Mouse (Mus musculus) stomach, postnatal 0 days (tissue): ENCODE data around the gene Tbcd. TPM values are rescaled to one million over a fixed set of nuclear protein-coding genes. Genes with fewer than 3 reads are reported as not detected.

Source experiments
- ATAC-seq: fragments of 200-750 bp; cut with Nextera tagmentation; 2 replicates; pipeline ENCODE4 v1.8.0; 2017; ENCODE audit not compliant: low FRiP score, low TSS enrichment
- DNase-seq: peaks from one replicate; pipeline ENCODE4 v3.0.0-alpha.2; 2016; ENCODE audit warnings: low spot score
- H3K27ac ChIP-seq: fragments of 300-500 bp; sonication (generic); replicated peaks from 2 replicates; pipeline ENCODE4 v1.5.1; 2014; ENCODE audit warnings: mild to moderate bottlenecking, control low read depth
- H3K27me3 ChIP-seq: fragments of 300-500 bp; sonication (generic); 2 replicates; pipeline ENCODE4 v1.6.1; 2014; ENCODE audit warnings: low read length; ENCODE audit not compliant: control insufficient read depth, insufficient read depth
- H3K36me3 ChIP-seq: fragments of 300-500 bp; sonication (generic); 2 replicates; pipeline ENCODE4 v1.6.1; 2014; ENCODE audit warnings: low read length, mixed read lengths; ENCODE audit not compliant: control insufficient read depth, insufficient read depth
- H3K4me1 ChIP-seq: fragments of 300-500 bp; sonication (generic); replicated peaks from 2 replicates; pipeline ENCODE4 v1.6.1; 2014; ENCODE audit warnings: antibody characterized with exemption; ENCODE audit not compliant: control insufficient read depth, insufficient read depth
- H3K4me2 ChIP-seq: fragments of 300-500 bp; sonication (generic); replicated peaks from 2 replicates; pipeline ENCODE4 v1.6.1; 2014; ENCODE audit warnings: low read depth, mild to moderate bottlenecking, control low read depth, moderate library complexity
- H3K4me3 ChIP-seq: fragments of 300-500 bp; sonication (generic); 2 replicates; pipeline ENCODE4 v1.5.1; 2014; ENCODE audit warnings: low read depth, low read length, control low read depth
- H3K9ac ChIP-seq: fragments of 300-500 bp; sonication (generic); 2 replicates; pipeline ENCODE4 v1.6.1; 2014; ENCODE audit warnings: mild to moderate bottlenecking, low read length, control low read depth, mixed read lengths
- H3K9me3 ChIP-seq: fragments of 300-500 bp; sonication (generic); 2 replicates; pipeline ENCODE4 v1.6.1; 2016; ENCODE audit warnings: low read length; ENCODE audit not compliant: control insufficient read depth
- CTCF ChIP-seq: IDR thresholded peaks from 2 replicates; pipeline ENCODE4 v1.5.1; 2016; ENCODE audit warnings: antibody characterized with exemption, low read depth, mild to moderate bottlenecking, moderate library complexity
- EP300 ChIP-seq: optimal IDR thresholded peaks from 2 replicates; pipeline ENCODE3; 2016; ENCODE audit warnings: antibody characterized with exemption
- WGBS: fragments of 180-500 bp; shearing (Covaris S2); extraction: QIAGEN DNeasy Blood & Tissue Kit; methylation state at CpG from one replicate; pipeline ENCODE4 v1.1.7; 2014; 5-methylcytosine and 5-hydroxymethylcytosine counted together
- polyA plus RNA-seq: library from polyadenylated mRNA; unstranded; fragments of >200 nt; fragmentation: Nextera tagmentation; extraction: Ambion mirVana; gene quantifications from 2 replicates; pipeline ENCODE4 v1.2.1, GENCODE M21; 2015

The Tbcd gene
- polyA plus RNA-seq, 1 experiment from 2014 or later = 36.8 TPM

GRCm38 (mm10) chr11:121661116-121661515 lies 209.4 kb downstream of the Tbcd start:
- TF ChIP-seq EP300 = no peak
- TF ChIP-seq CTCF = no peak
- no peak for ATAC-seq

More at GRCm38 (mm10) chr11:121661116-121661515, 209.4 kb downstream of the Tbcd start:
- 76% methylated on average over 2 of the region's 2 CpGs for WGBS
- 0 out of 2 replicates have a peak, but pooled peaks cover 7% of the 10 kb centered on the region for H3K36me3 ChIP-seq
- H3K9ac ChIP-seq = no peak overlapping the region
- H3K27me3 ChIP-seq = no peaks in the 10 kb centered on the region
- H3K4me1 ChIP-seq = no peaks in the 10 kb centered on the region
- H3K9me3 ChIP-seq = no peaks in the 10 kb centered on the region
- no peak overlapping the region for H3K27ac ChIP-seq
- H3K4me2 ChIP-seq = no peak overlapping the region
- DNase-seq = no peak
- H3K4me3 ChIP-seq = no peak overlapping the region

Other genes with a start within 250 kb of the Tbcd start
- 5.7 and 6.4 TPM in 2 replicates for gene Hexdc, start 247.5 kb upstream of the Tbcd start, polyA plus RNA-seq
- 22.2 and 23.3 TPM in 2 replicates for gene Ogfod3, start 247.2 kb upstream of the Tbcd start, polyA plus RNA-seq
- 26.9 and 27.4 TPM in 2 replicates for gene Cybc1, start 222.6 kb upstream of the Tbcd start, polyA plus RNA-seq
- gene Narf, start 214.7 kb upstream of the Tbcd start, polyA plus RNA-seq = 19.3 and 19.8 TPM in 2 replicates
- gene Foxk2, start 192.0 kb upstream of the Tbcd start, polyA plus RNA-seq = 3.4 and 5.3 TPM in 2 replicates
- 48.7 and 53.2 TPM in 2 replicates for gene Wdr45b, start 97.5 kb upstream of the Tbcd start, polyA plus RNA-seq
- gene Rab40b, start 63.7 kb upstream of the Tbcd start, polyA plus RNA-seq = 5.5 and 6.1 TPM in 2 replicates
- gene Fn3krp, start 30.5 kb upstream of the Tbcd start, polyA plus RNA-seq = 3.7 and 4.6 TPM in 2 replicates
- gene Fn3k, start 17.0 kb upstream of the Tbcd start, polyA plus RNA-seq = 0.44 and 0.52 TPM in 2 replicates
- gene Zfp750, start 67.4 kb downstream of the Tbcd start, polyA plus RNA-seq = 19.2 and 22.7 TPM in 2 replicates
- gene B3gntl1, start 221.2 kb downstream of the Tbcd start, polyA plus RNA-seq = 3.3 and 4.2 TPM in 2 replicates
- gene Metrnl, start 249.6 kb downstream of the Tbcd start, polyA plus RNA-seq = 62.4 and 67.3 TPM in 2 replicates